Mouse (Mus musculus) lung, postnatal 14 days (tissue): ENCODE measurements around the gene Scgb1c1.
"Not testable (repeated sequence)": the region's sequence is repeated elsewhere in the genome, so short reads cannot be mapped to it uniquely, and the experiment has no call there.

Experiments
- DNase-seq: peaks from one replicate; pipeline ENCODE4 v3.0.0; 2021

Gene Scgb1c1

DNA sequence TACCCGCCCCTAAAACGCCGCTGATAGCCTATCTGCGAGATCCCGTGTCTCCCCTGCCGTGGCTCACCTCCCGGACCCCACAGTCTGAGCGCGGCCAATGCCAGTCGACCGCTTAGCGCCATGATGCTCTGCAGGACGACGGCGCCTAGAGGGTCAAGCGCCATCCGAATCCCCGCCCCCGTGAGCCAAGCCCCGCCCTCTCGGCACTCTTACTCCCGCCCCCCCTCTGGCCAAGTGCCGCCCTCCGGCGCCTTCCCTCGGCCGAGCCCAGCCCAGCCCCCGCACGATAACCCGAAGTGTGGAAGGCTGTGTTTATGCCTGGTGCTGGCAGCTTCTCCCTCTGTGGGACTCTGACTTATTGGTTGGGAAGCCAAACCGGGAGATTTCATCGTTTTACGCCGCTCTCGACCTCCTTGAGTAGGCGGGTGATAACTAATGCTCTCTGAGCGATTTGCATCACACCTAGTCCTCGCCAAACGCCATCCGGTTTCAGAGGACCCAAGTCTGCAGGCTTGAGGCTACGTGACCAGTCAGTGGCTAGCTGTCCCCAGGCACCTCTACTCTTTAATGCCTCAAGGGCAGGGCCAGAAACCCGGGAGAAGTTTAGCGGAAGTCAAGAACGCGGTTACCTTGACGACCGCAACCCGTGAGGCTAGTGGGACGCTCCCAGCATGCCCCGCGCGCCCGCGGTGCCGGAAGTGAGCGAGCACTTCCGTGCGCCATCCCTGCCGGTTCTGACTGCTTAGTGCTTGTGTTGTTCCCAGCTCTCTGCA lies 36.5 kb downstream of the Scgb1c1 start, which contains the start of the genes Psmd13 and Sirt3:
TSS of gene Psmd13 (plus strand) at position 273 of the 773 bp plus-strand sequence.
TSS of gene Sirt3 (minus strand) at position 614 of the 773 bp plus-strand sequence.
- DNase-seq = peak; percentile 96

DNA sequence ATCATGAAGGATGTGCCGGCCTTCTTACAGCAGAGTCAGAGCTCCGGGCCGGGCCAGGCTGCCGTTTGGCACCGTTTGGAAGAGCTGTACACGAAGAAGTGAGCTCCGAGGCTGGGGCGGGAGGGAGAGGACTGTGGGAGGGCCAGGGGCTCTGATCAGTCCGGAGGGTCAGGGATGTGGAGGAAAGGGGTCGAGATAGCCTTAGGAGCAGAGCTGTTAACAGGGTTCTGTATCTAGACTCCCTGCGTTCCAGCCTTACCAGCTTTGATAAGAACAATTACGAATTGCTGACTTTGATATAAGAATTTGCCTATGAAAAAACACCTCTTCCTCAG lies 37.1 kb downstream of the Scgb1c1 start:
- DNase-seq = no peak

DNA sequence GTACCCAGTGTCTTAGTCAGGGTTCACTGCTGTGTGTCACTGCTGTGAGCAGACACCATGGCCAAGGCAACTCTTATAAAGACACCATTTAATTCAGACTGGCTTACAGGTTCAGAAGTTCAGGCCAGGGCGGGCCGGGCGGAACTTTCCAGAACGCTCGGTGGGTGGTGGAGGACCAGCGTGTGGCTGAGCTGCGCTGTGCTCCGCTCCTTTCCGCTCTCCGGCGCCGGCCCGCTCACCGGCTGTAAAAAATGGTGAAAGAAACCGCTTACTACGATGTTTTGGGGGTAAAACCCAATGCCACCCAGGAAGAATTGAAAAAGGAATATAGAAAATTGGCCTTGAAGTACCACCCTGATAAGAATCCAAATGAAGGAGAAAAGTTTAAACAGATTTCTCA lies 45.3 kb downstream of the Scgb1c1 start:
- not testable (repeated sequence) for DNase-seq

DNA sequence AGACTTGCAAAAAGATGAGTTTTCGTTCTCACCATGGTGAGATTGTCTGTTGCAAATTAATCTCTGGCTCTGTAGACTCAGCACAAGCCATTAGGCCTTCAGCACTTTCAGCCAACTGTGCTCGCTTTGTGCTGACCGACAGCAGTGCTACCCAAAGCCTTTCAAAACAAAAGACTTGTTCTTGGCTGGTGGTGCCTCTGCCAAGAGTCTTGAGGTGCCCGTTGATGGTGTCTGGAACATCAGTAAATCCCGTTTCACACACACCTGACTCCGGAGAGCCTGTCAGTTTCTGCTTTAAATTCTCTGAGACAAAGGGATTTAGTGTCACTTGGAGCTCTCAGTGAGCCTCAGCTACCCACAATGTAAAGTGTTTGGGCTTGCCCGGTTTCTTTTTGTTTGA lies 48.7 kb downstream of the Scgb1c1 start:
- no peak for DNase-seq

DNA sequence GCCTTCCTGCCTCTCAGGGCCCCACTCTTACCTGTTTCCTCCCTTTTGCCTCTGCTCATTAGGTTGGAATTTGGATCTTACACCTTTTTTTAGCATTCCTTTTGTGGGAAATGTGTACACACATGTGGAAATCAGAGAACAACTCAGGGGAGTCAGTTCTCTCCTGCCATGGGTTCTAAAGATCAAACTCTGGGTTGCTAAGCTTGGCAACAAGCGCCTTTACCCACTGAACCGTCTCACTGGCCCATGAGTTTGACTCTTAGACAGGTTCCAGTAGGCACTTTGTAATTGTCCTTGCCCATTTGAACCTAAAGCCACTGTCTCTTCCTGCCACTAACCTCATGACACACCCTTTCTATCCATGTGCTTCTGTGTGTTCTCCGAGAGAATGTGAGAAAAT lies 49.3 kb downstream of the Scgb1c1 start:
- no peak for DNase-seq
